Mouse (Mus musculus) olfactory bulb, adult 2 months (tissue): ENCODE results near the gene Mif4gd.

Experiments used
- CTCF ChIP-seq: fragments of 200-500 bp; IDR thresholded peaks from 2 replicates; pipeline ENCODE4 v1.5.1; 2012; ENCODE audit warnings: low read depth, mild to moderate bottlenecking, low read length, moderate library complexity; ENCODE audit not compliant: insufficient read depth
- POLR2A ChIP-seq: fragments of 200-500 bp; IDR thresholded peaks from 2 replicates; pipeline ENCODE4 v1.6.1; 2012; ENCODE audit warnings: mild to moderate bottlenecking, low read depth, low read length, moderate library complexity; ENCODE audit not compliant: insufficient read depth

DNA sequence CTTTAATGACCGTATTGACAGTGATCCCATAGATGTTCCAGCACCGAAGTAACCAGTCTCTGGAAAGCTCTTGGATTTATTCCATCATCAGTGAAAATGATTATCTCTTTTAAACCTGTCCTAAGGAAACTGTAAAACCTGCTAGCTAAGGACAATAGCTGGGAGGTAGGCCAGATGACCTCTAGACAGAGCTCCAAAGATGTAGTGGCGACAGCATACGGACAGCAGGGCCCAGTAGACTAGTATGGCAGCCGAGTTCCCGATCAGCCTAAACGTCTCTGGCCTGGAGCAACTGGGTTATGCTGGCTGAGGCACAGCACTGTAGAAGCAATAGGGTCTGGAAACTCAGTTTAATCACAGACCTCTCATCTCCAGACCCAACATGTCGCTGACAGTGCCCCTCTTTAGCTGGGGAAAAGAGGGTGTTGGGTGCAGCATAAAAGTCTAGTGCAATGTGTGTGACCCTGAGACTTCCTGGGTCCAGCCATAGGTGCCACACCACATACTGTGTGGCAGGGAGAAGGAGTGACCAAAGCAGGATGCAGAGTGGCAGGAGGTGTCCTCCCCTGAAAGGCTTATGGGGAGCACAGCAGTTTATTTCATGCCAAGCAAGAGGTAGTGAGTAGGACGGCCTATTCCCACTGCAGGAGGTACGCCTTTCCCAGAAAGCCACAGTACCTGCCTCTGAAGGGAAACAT lies 28.2 kb downstream of the Mif4gd start:
- TF ChIP-seq CTCF (no peak), POLR2A (no peak)
